ENCODE assay signal across 10 mouse cellular contexts in genomic region chr13:63980012-63980691, GRCm38 (mm10).
DNase-seq lines count a peak whose midpoint lies in the region; ATAC-seq lines count a peak whose summit lies in the region.
"Had no signal": no experiment of that assay in that cellular context is flagged by ENCODE, and none has a peak within 500 bp of the region (broad histone marks: within the 10 kb centered on the region; RNA-seq: fewer than 3 reads in every experiment).

No protein-coding gene starts in this region.

- no peak overlapping the region for H3K4me3 ChIP-seq in lung, embryonic 16.5 days (ENCODE audit: low read length)
- H3K4me3 ChIP-seq in forebrain, embryonic 11.5 days (ENCODE audit: low read depth, low read length): no peak overlapping the region
- H3K4me3 ChIP-seq in limb, embryonic 12.5 days (replicated peaks): no peak overlapping the region
- no peak overlapping the region for H3K4me3 ChIP-seq in stomach, embryonic 14.5 days (ENCODE audit: low read depth, low read length)

- H3K27me3 ChIP-seq in lung, embryonic 16.5 days (ENCODE audit: control insufficient read depth, insufficient read depth, low read depth, low read length): no peaks in the 10 kb centered on the region
- peaks cover 65% of the 10 kb centered on the region for H3K27me3 ChIP-seq in forebrain, embryonic 11.5 days (ENCODE audit: control insufficient read depth, insufficient read depth, low read length)
- H3K27me3 ChIP-seq in limb, embryonic 12.5 days: peaks cover 13% of the 10 kb centered on the region; the same call in 1 of the 2 replicates
- H3K27me3 ChIP-seq in stomach, embryonic 14.5 days (ENCODE audit: control insufficient read depth, insufficient read depth, low read length): no peaks in the 10 kb centered on the region

- no peaks in the 10 kb centered on the region for H3K9me3 ChIP-seq in lung, embryonic 16.5 days (ENCODE audit: control insufficient read depth, low read length)
- no peaks in the 10 kb centered on the region for H3K9me3 ChIP-seq in forebrain, embryonic 11.5 days (ENCODE audit: control insufficient read depth, low read length)
- no peaks in the 10 kb centered on the region for H3K9me3 ChIP-seq in limb, embryonic 12.5 days
- no peaks in the 10 kb centered on the region for H3K9me3 ChIP-seq in stomach, embryonic 14.5 days (ENCODE audit: control insufficient read depth, low read depth, low read length)
- H3K9me3 ChIP-seq: G1E had no signal

- 22% methylated on average over 7 of the region's 7 CpGs for WGBS in lung, embryonic 16.5 days
- WGBS in forebrain, embryonic 11.5 days: 2% methylated on average over 7 of the region's 7 CpGs
- WGBS in limb, embryonic 12.5 days: 13% methylated on average over 7 of the region's 7 CpGs
- WGBS in stomach, embryonic 14.5 days: 13% methylated on average over 7 of the region's 7 CpGs

- intact Hi-C loops in left cerebral cortex, postnatal 25 days (cut with DNase I): no loop called here

- no peak overlapping the region for H3K4me2 ChIP-seq in lung, embryonic 16.5 days (ENCODE audit: low read depth, low read length)
- no peak overlapping the region for H3K4me2 ChIP-seq in forebrain, embryonic 11.5 days (ENCODE audit: low read depth, low read length, severe bottlenecking)
- no peak overlapping the region for H3K4me2 ChIP-seq in limb, embryonic 12.5 days
- no peak overlapping the region for H3K4me2 ChIP-seq in stomach, embryonic 14.5 days (replicated peaks; ENCODE audit: low read depth, low read length)

- H3K27ac ChIP-seq in lung, embryonic 16.5 days (ENCODE audit: low read length): peak overlapping the region; percentile 83
- H3K27ac ChIP-seq in forebrain, embryonic 11.5 days (ENCODE audit: low read depth, low read length): no peak overlapping the region
- H3K27ac ChIP-seq in limb, embryonic 12.5 days: peak overlapping the region; percentile 62
- H3K27ac ChIP-seq in stomach, embryonic 14.5 days (ENCODE audit: low read length): peak overlapping the region; percentile 92

- no peak for DNase-seq in lung, postnatal 36 days
- no peak for DNase-seq in forebrain, embryonic 11.5 days (ENCODE audit: low spot score)
- no peak for DNase-seq in left cerebral cortex, postnatal 25 days (ENCODE audit: low spot score in 2 of 2)
- no peak for DNase-seq in gastrocnemius, postnatal 25 days
- DNase-seq in cerebellum, postnatal 10 days: no peak
- DNase-seq: thymus, postnatal 4 days had no signal

- ATAC-seq in lung, embryonic 16.5 days (ENCODE audit: low read depth): peak; percentile 95
- ATAC-seq in forebrain, embryonic 11.5 days (replicated peaks; ENCODE audit: low FRiP score): peak; percentile 85
- ATAC-seq in limb, embryonic 12.5 days (ENCODE audit: insufficient number of reproducible peaks, insufficient read depth, low FRiP score, low TSS enrichment, low read depth): peak; percentile 73; the same call in 1 of the 2 replicates
- ATAC-seq in stomach, embryonic 14.5 days (ENCODE audit: insufficient number of reproducible peaks, insufficient read depth, low FRiP score, low read depth): peak; percentile 88; the same call in 1 of the 2 replicates

- H3K9ac ChIP-seq in lung, embryonic 16.5 days (ENCODE audit: low read length): no peak overlapping the region
- no peak overlapping the region for H3K9ac ChIP-seq in forebrain, embryonic 11.5 days (ENCODE audit: low read length)
- H3K9ac ChIP-seq in limb, embryonic 12.5 days (replicated peaks): no peak overlapping the region
- H3K9ac ChIP-seq in stomach, embryonic 14.5 days (replicated peaks; ENCODE audit: low read depth, low read length): no peak overlapping the region

- peaks cover 19% of the 10 kb centered on the region for H3K4me1 ChIP-seq in lung, embryonic 16.5 days (replicated peaks; ENCODE audit: control insufficient read depth, insufficient read depth, low read length)
- H3K4me1 ChIP-seq in forebrain, embryonic 11.5 days (replicated peaks; ENCODE audit: control insufficient read depth, insufficient read depth, low read length): peaks cover 10% of the 10 kb centered on the region
- peaks cover 34% of the 10 kb centered on the region for H3K4me1 ChIP-seq in limb, embryonic 12.5 days (replicated peaks)
- peaks cover 7% of the 10 kb centered on the region; the same call in 1 of the 2 replicates for H3K4me1 ChIP-seq in stomach, embryonic 14.5 days (ENCODE audit: control insufficient read depth, insufficient read depth, low read length)

- no peaks in the 10 kb centered on the region for H3K36me3 ChIP-seq in lung, embryonic 16.5 days (ENCODE audit: control insufficient read depth, insufficient read depth, low read length)
- H3K36me3 ChIP-seq in forebrain, embryonic 11.5 days (ENCODE audit: control insufficient read depth, insufficient read depth, low read length): no peaks in the 10 kb centered on the region
- H3K36me3 ChIP-seq in limb, embryonic 12.5 days: no peaks in the 10 kb centered on the region
- no peaks in the 10 kb centered on the region for H3K36me3 ChIP-seq in stomach, embryonic 14.5 days (ENCODE audit: control insufficient read depth, insufficient read depth, low read length)
- H3K36me3 ChIP-seq: G1E had no signal
